ENCODE assay signal across 30 mouse cellular contexts in genomic region chr6:5422386-5422785, GRCm38 (mm10). TPM values are rescaled to one million over a fixed set of nuclear protein-coding genes. Genes with fewer than 3 reads are reported as not detected.
A peak's percentile ranks its signal among the peaks of the same experiment; 100 is the strongest.
DNase-seq lines count a peak whose midpoint lies in the region; TF ChIP-seq lines count a peak whose summit lies in the region.
"Had no signal": no experiment of that assay in that cellular context is flagged by ENCODE, and none has a peak within 500 bp of the region (broad histone marks: within the 10 kb centered on the region; RNA-seq: fewer than 3 reads in every experiment).

No protein-coding gene starts in this region.

- H3K4me3 ChIP-seq in kidney, adult 2 months (ENCODE audit: insufficient read depth, low read depth, low read length), result no peak overlapping the region
- H3K4me3 ChIP-seq: forebrain, embryonic 10.5 days; forebrain, embryonic 13.5 days; gastrocnemius, adult 2 months; heart, embryonic 10.5 days; heart, embryonic 13.5 days had no signal

- no peaks in the 10 kb centered on the region for H3K36me3 ChIP-seq in kidney, adult 2 months (ENCODE audit: control insufficient read depth, insufficient read depth, low read length)
- H3K36me3 ChIP-seq: G1E had no signal

- no peak for TF ChIP-seq POLR2A in kidney, adult 2 months (IDR thresholded peaks at IDR 0.05; ENCODE audit: low read depth, low read length)

- no peak overlapping the region for H3K27ac ChIP-seq in kidney, adult 2 months (ENCODE audit: insufficient read depth, low read depth, low read length)
- H3K27ac ChIP-seq: forebrain, embryonic 10.5 days; forebrain, embryonic 13.5 days; gastrocnemius, adult 2 months; heart, embryonic 10.5 days; heart, embryonic 13.5 days; hindbrain, embryonic 14.5 days; hindbrain, postnatal 0 days had no signal

- H3K27me3 ChIP-seq in kidney, adult 2 months (replicated peaks; ENCODE audit: control insufficient read depth, insufficient read depth, low read length), result no peaks in the 10 kb centered on the region
- H3K27me3 ChIP-seq: CH12.LX; forebrain, embryonic 13.5 days; heart, embryonic 13.5 days; Patski had no signal

- no peak for TF ChIP-seq CTCF in kidney, adult 2 months (conservative IDR thresholded peaks at IDR 0.05; ENCODE audit: insufficient read depth, insufficient read length, low read depth, low read length)

- WGBS in kidney, adult 2 months, result 96% methylated on average over 3 of the region's 3 CpGs

- DNase-seq in T-cell, adult 2 months (ENCODE audit: low spot score), result peak; percentile 52
- DNase-seq in naive thymus-derived CD4-positive, alpha-beta T cell, adult 2 months (ENCODE audit: low read depth), result peak; percentile 13
- DNase-seq in thymus, postnatal 10 days (ENCODE audit: low spot score in 2 of 2), result peak; percentile 28
- peak; percentile 31 to 52 for DNase-seq in thymus, postnatal 36 days
- no peak for DNase-seq in embryo, embryonic 9.5 days (ENCODE audit: extremely low spot score)
- no peak for DNase-seq in kidney, adult 2 months
- DNase-seq in layer of hippocampus, postnatal 14 days (ENCODE audit: low spot score in 2 of 2), result no peak
- DNase-seq: adrenal gland, adult 8-10 months; adrenal gland, postnatal 25 days; B cell, adult 2 months; cerebellum, adult 11-12 months; cerebellum, adult 8-10 months; cerebellum, postnatal 10 days; cerebellum, postnatal 36 days; embryo, embryonic 11 days; forebrain, postnatal 0 days; gastrocnemius, adult 2 months; gastrocnemius, postnatal 14 days; heart, adult 11 months; heart, postnatal 14 days; heart, postnatal 4 days had no signal

- no peaks in the 10 kb centered on the region for H3K4me1 ChIP-seq in kidney, adult 2 months (ENCODE audit: control insufficient read depth, insufficient read depth, low read length)
- H3K4me1 ChIP-seq: forebrain, embryonic 13.5 days had no signal

RNA-seq across cellular contexts. Expression of gene Asb4, which starts 39.2 kb away (rescaled TPM):
- polyA plus RNA-seq in kidney, adult 2 months (2012; rRNA removed), result 0.42 and 0.69 TPM in 2 replicates
- total RNA-seq in layer of hippocampus, postnatal 14 days (2021), result under 1 TPM; 0.41 to 0.86 TPM
- total RNA-seq: G1E had no signal
- polyA plus RNA-seq: Patski had no signal

Comparison
In these comparisons a context has a peak if more than half of its experiments do, and no peak if none do; other contexts are left out.
1. DNase-seq: peak in T-cell, adult 2 months (single experiment), naive thymus-derived CD4-positive, alpha-beta T cell, adult 2 months (single experiment), thymus, postnatal 10 days (2 of 2) and thymus, postnatal 36 days (2 of 2); none in embryo, embryonic 9.5 days (single experiment), kidney, adult 2 months (single experiment) and layer of hippocampus, postnatal 14 days (0 of 2).